Mouse (Mus musculus): ENCODE measurements around the gene Vmn2r100.

DNA sequence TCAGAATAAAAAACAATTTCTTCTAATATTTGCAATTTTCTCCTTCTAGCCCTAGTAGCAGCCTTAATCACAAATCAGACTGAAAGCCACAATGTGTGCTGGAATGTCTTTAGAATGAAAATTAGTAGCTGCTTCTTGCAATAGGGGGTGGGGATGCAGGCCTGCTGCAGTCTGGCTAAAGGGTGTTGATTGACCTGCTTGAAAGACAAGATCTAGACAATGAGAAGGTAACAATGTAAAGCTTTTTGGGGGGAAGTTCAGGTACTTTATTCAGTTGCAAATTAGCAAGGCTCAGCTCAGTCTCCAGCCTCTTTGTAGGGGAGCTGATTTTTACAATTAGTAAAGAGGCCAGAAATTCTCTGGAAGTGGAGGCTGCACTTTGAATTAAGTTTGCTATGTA, 21.7 kb upstream of the Vmn2r100 start:
- no peak for TF ChIP-seq POLR2A (IDR thresholded peaks at IDR 0.05; ENCODE audit: borderline replicate concordance, low read depth, low read length)
- TF ChIP-seq CTCF (IDR thresholded peaks at IDR 0.05; ENCODE audit: low read depth, low read length) = no peak

All from bone marrow macrophage, adult 2 months (primary cell).